Mouse (Mus musculus) lung, postnatal 0 days (tissue): ENCODE results near the gene Dpt. TPM values are rescaled to one million over a fixed set of nuclear protein-coding genes. Genes with fewer than 3 reads are reported as not detected.

ENCODE experiments used
- ATAC-seq: fragments of 200-750 bp; cut with Nextera tagmentation; 2 replicates; pipeline ENCODE4 v1.8.0; 2017; ENCODE audit warnings: moderate library complexity
- DNase-seq: peaks from one replicate; pipeline ENCODE4 v3.0.0-alpha.2; 2016; ENCODE audit warnings: low spot score
- H3K27ac ChIP-seq: fragments of 300-500 bp; sonication (generic); 2 replicates; pipeline ENCODE4 v1.5.1; 2014; ENCODE audit warnings: antibody characterized with exemption, mild to moderate bottlenecking, low read length, mixed read lengths
- H3K27me3 ChIP-seq: fragments of 300-500 bp; sonication (generic); replicated peaks from 2 replicates; pipeline ENCODE4 v1.6.1; 2014; ENCODE audit warnings: low read length, mixed read lengths; ENCODE audit not compliant: insufficient read depth
- H3K36me3 ChIP-seq: fragments of 300-500 bp; sonication (generic); 2 replicates; pipeline ENCODE4 v1.6.1; 2014; ENCODE audit warnings: low read length, mixed read lengths; ENCODE audit not compliant: insufficient read depth
- H3K4me1 ChIP-seq: fragments of 300-500 bp; sonication (generic); 2 replicates; pipeline ENCODE4 v1.6.1; 2014; ENCODE audit warnings: antibody characterized with exemption, low read depth, low read length, mixed read lengths; ENCODE audit not compliant: insufficient read depth
- H3K4me2 ChIP-seq: fragments of 300-500 bp; sonication (generic); replicated peaks from 2 replicates; pipeline ENCODE4 v1.6.1; 2014; ENCODE audit warnings: low read depth, mild to moderate bottlenecking, low read length, moderate library complexity, mixed read lengths
- H3K4me3 ChIP-seq: fragments of 300-500 bp; sonication (generic); 2 replicates; pipeline ENCODE4 v1.5.1; 2014; ENCODE audit warnings: low read depth, low read length
- H3K9ac ChIP-seq: fragments of 300-500 bp; sonication (generic); replicated peaks from 2 replicates; pipeline ENCODE4 v1.6.1; 2014; ENCODE audit warnings: low read depth, mild to moderate bottlenecking
- H3K9me3 ChIP-seq: fragments of 300-500 bp; sonication (generic); 2 replicates; pipeline ENCODE4 v1.6.1; 2016; ENCODE audit warnings: low read length, mixed read lengths
- CTCF ChIP-seq: IDR thresholded peaks from 2 replicates; pipeline ENCODE4 v1.5.1; 2016; ENCODE audit warnings: antibody characterized with exemption, mild to moderate bottlenecking
- EP300 ChIP-seq: IDR thresholded peaks from 2 replicates; pipeline ENCODE4 v1.6.1; 2016; ENCODE audit warnings: antibody characterized with exemption, mild to moderate bottlenecking, control low read depth
- WGBS: fragments of 180-500 bp; shearing (Covaris S2); extraction: QIAGEN DNeasy Blood & Tissue Kit; methylation state at CpG from one replicate; pipeline ENCODE4 v1.1.7; 2014; 5-methylcytosine and 5-hydroxymethylcytosine counted together
- polyA plus RNA-seq: library from polyadenylated mRNA; unstranded; fragments of >200 nt; fragmentation: Nextera tagmentation; extraction: Ambion mirVana; gene quantifications from 2 replicates; pipeline ENCODE4 v1.2.1, GENCODE M21; 2015

The Dpt gene
- polyA plus RNA-seq, 1 experiment from 2014 or later, result 99.3 TPM

DNA sequence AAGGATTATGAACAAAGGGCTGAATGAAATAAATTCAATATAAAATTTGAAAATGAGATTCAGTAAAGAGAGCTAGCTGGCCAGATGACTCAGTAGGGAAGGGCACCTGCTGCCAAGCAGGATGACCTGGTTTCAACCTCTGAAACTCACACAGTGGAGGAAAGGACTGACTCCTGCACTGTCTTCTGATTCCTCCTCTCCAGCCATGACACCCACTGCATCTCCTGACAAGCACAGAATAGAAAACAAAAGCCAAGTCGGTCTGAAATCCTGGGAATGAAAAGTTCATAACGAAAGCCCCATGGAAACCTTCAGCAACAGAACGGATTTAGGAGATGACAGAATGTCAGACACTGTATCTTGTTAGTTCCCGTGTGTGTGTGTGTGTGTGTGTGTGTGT lies 65.1 kb downstream of the Dpt start:
- TF ChIP-seq CTCF, result no peak
- no peak for TF ChIP-seq EP300
- Histone ChIP-seq H3K4me1 (no peaks in the 10 kb centered on the region), H3K27me3 (no peaks in the 10 kb centered on the region), H3K4me2 (no peak overlapping the region), H3K9ac (no peak overlapping the region), H3K36me3 (no peaks in the 10 kb centered on the region), H3K27ac (no peak overlapping the region), H3K4me3 (no peak overlapping the region), H3K9me3 (no peaks in the 10 kb centered on the region)
- DNase-seq (no peak), ATAC-seq (no peak)
- WGBS, result 62% methylated on average over 4 of the region's 4 CpGs

DNA sequence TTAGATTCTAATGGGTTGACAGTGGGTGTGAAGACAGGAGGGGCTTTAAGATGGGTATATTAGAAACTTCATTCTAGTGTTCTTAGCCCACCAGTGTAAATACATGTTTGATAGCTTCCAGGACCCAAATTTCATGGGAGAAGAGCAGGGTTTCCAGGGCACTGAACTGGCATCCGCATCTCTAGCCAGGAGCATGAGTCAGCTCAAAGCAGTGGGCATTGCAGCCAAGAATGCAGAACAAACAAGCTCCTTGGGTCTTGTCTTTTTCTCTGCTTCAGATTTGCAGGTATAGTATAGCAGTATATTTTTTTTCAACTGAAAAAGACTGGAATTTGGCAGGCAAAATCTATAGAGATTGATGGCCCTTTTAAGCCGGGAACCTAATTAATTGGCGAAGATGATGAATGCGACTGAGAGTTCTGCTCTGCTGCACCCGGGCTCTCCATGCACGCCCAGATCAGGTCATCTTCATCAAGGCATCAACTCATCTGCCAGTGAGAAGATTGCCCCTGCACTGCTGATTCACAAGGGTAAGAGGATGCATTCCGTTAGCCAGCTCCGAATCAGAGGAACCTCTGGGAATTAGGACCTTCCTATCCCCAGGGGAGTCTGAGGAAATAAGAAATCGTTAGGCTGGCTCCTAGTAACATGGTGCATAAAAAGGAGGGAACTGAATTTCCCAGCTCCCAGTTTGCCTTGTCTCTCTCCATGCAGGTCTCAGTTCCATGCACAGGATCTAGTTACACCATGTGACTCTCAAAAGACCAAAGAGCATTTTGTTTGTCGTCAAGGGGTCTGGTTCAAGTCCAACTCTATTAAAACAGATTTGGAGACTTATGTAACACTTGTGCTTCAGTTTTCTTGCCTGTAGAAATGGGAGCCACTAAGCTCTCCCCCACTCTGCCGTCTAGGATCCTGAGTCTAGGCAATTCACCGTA lies 66.8 kb downstream of the Dpt start:
- DNase-seq (no peak), ATAC-seq (no peak)
- no peak for TF ChIP-seq EP300
- no peak for TF ChIP-seq CTCF
- WGBS, result 75% methylated on average over 12 of the region's 12 CpGs
- Histone ChIP-seq H3K27ac (no peak overlapping the region), H3K4me2 (no peak overlapping the region), H3K4me3 (no peak overlapping the region), H3K36me3 (no peaks in the 10 kb centered on the region), H3K9me3 (no peaks in the 10 kb centered on the region), H3K27me3 (no peaks in the 10 kb centered on the region), H3K9ac (no peak overlapping the region), H3K4me1 (no peaks in the 10 kb centered on the region)

DNA sequence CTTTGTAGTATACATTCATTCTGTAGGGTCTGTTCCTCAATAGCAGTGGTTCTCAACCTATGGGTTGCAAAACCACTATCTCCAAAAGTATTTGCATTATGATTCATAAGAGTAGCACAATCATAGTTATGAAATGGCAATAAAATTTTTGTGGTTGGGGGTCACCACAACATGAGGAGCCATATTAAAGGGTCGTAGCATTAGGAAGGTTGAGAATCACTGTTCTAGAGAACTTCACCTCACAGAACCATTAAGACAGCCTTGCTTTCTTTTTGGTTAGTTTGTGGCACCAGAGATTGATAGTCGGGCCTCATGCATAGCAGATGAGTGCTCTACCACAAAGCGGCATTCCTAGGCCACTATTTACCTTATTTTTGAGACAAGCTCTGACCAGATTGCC lies 68.2 kb downstream of the Dpt start:
- no peak overlapping the region for H3K4me3 ChIP-seq
- WGBS, result 81% methylated on average over 3 of the region's 3 CpGs
- H3K27me3 ChIP-seq, result no peaks in the 10 kb centered on the region
- no peaks in the 10 kb centered on the region for H3K36me3 ChIP-seq
- no peaks in the 10 kb centered on the region for H3K9me3 ChIP-seq
- H3K9ac ChIP-seq, result no peak overlapping the region
- no peaks in the 10 kb centered on the region for H3K4me1 ChIP-seq
- H3K27ac ChIP-seq, result no peak overlapping the region
- H3K4me2 ChIP-seq, result no peak overlapping the region
- no peak for ATAC-seq
- DNase-seq, result no peak
- TF ChIP-seq EP300 (no peak), CTCF (no peak)

DNA sequence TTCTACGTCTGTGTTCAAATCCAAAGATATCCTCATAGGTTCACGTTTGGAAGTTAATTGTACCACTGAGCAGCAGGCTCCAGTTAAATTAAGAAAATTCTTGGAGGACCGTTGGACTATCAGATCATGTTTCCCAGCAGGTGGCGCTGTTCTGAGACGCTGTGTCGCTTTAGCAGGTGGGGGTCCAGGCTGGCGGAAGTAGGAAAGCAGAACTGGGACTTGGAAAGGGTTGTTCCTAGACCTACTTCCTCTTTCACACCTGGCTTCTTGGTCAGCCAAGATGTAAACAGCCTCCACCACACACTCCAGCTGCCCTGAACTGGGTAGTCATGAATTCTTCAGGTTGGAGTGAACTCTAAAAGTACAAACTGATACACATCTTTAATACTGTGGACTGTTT lies 74.2 kb downstream of the Dpt start:
- DNase-seq (peak; percentile 29), ATAC-seq (no peak)
- 48% methylated on average over 7 of the region's 7 CpGs for WGBS
- Histone ChIP-seq H3K27ac (no peak overlapping the region), H3K4me1 (no peaks in the 10 kb centered on the region), H3K27me3 (no peaks in the 10 kb centered on the region), H3K36me3 (no peaks in the 10 kb centered on the region), H3K9ac (no peak overlapping the region), H3K4me2 (no peak overlapping the region), H3K4me3 (no peak overlapping the region), H3K9me3 (no peaks in the 10 kb centered on the region)
- TF ChIP-seq CTCF, result peak; percentile 54
- no peak for TF ChIP-seq EP300

Other genes starting within 250 kb of the Dpt start
- gene Xcl1, start 138.9 kb downstream of the Dpt start, polyA plus RNA-seq, result not detected in 2 replicates